Mouse (Mus musculus) ES-Bruce4 (cell line): Measurements from ENCODE around the gene Nup155.

Experiments
- CTCF ChIP-seq: IDR thresholded peaks from one replicate; pipeline ENCODE4 v1.8.1; 2011; ENCODE audit warnings: low read depth, low read length
- EP300 ChIP-seq: IDR thresholded peaks from 2 replicates; pipeline ENCODE4 v1.6.1; 2011; ENCODE audit warnings: low read depth, low read length; ENCODE audit not compliant: insufficient read depth
- POLR2A ChIP-seq: IDR thresholded peaks from one replicate; pipeline ENCODE4 v1.8.1; 2011; ENCODE audit warnings: low read length; ENCODE audit not compliant: insufficient read depth

GRCm38 (mm10) chr15:8131761-8132160, 22.7 kb downstream of the Nup155 start:
- TF ChIP-seq EP300 (no peak), POLR2A (no peak), CTCF (no peak)
